Mouse (Mus musculus): Measurements from ENCODE around the gene Gm2030. TPM values are rescaled to one million over a fixed set of nuclear protein-coding genes. Genes with fewer than 3 reads are reported as not detected.

Gm2030 gene
- polyA plus RNA-seq (2015; fragmentation: Nextera tagmentation; extraction: Ambion mirVana) = not detected in 2 replicates

DNA sequence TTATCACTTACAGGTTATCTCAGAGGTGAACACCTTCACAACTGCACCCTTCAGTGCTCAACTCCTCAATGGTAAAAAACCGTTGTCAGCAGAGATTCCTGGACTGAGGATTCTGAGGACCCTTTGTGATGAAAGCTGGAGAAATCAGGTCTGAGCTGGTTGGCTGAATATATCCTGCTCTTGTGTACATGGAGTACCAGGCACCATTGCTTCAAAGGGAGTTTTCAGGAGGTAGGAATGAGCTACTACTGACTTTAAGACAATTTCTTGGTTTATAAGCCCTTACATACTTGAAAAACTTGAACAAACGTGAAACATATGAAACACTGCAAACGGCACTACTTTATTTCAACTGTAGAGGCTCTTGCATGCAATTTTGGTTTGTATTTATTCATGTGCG lies at the start of gene Gm2030:
TSS of gene Gm2030 (minus strand) at position 101 of the 400 bp plus-strand sequence.

Other genes with a start within 250 kb of the Gm2030 start
- gene Gm2012, start 78.7 kb downstream of the Gm2030 start, polyA plus RNA-seq (2015; fragmentation: Nextera tagmentation; extraction: Ambion mirVana) = not detected in 2 replicates
- not detected in 2 replicates for gene Slx, start 235.5 kb upstream of the Gm2030 start, polyA plus RNA-seq (2015; fragmentation: Nextera tagmentation; extraction: Ambion mirVana)

Data from adrenal gland, postnatal 0 days (tissue).